Mouse (Mus musculus): Measurements from ENCODE around the gene Dnajc24. TPM values are rescaled to one million over a fixed set of nuclear protein-coding genes. Genes with fewer than 3 reads are reported as not detected.

The Dnajc24 gene
- 5.0 and 12.2 TPM in 2 replicates for total RNA-seq (2023)

GRCm38 (mm10) chr2:106002835-106003739 lies at the start of gene Dnajc24:
TSS of gene Dnajc24 (minus strand) at chr2:106003549.

Other genes starting within 250 kb of the Dnajc24 start
- gene Elp4, start 99.0 kb downstream of the Dnajc24 start, total RNA-seq (2023): 4.9 and 6.1 TPM in 2 replicates
- gene Immp1l, start 98.9 kb downstream of the Dnajc24 start, total RNA-seq (2023): 8.6 and 9.0 TPM in 2 replicates

All from neutrophil, adult 65 days (primary cell).